Mouse (Mus musculus) kidney, adult 2 months (tissue): Measurements from ENCODE around the gene Ksr1.

Source experiments
- CTCF ChIP-seq: fragments of 200-500 bp; conservative IDR thresholded peaks from 2 replicates; pipeline ENCODE4 v1.5.1; 2011; ENCODE audit warnings: low read depth, mild to moderate bottlenecking, control low read depth, low read length, moderate library complexity, mixed read lengths; ENCODE audit not compliant: insufficient read depth, insufficient read length
- POLR2A ChIP-seq: fragments of 200-500 bp; IDR thresholded peaks from one replicate; pipeline ENCODE4 v1.6.1; 2011; ENCODE audit warnings: low read depth, low read length, control low read depth

DNA sequence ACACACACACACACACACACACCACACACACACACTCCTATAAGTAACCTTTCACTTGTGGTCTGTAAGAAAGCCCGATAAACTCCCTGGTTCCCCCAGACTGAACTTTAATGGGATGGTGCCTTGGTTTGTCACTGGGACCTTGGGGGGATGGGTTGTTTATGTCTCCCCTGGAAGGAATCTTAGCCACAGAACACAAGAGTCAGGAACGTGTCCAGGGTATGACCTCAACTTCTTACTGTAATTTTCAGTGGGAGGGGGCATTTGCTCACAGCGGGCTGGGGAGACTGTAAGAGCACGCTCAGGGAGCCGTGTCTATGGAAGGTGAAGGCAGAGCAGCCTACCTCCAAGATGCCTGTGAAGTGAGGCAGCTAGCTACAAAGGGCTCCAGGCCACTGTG, 49.5 kb downstream of the Ksr1 start:
- TF ChIP-seq CTCF = no peak
- no peak for TF ChIP-seq POLR2A
